Comparison of ENCODE assay signal across 8 mouse cellular contexts in genomic region chr15:7813531-7814370, GRCm38 (mm10). TPM values are rescaled to one million over a fixed set of nuclear protein-coding genes. Genes with fewer than 3 reads are reported as not detected.
A peak's percentile ranks its signal among the peaks of the same experiment; 100 is the strongest.
DNase-seq lines count a peak whose midpoint lies in the region; ATAC-seq and TF ChIP-seq lines count a peak whose summit lies in the region.

No protein-coding gene starts in this region.

- peak overlapping the region; percentile 59 for H3K4me3 ChIP-seq in embryonic facial prominence, embryonic 15.5 days (replicated peaks)
- peak overlapping the region; percentile 54 for H3K4me3 ChIP-seq in kidney, postnatal 0 days (replicated peaks; ENCODE audit: low read depth, low read length)
- peak overlapping the region; percentile 55 for H3K4me3 ChIP-seq in midbrain, postnatal 0 days (ENCODE audit: low read depth, low read length)

- no peak for TF ChIP-seq CTCF in kidney, postnatal 0 days (IDR thresholded peaks at IDR 0.05; ENCODE audit: low read depth)
- TF ChIP-seq CTCF in midbrain, postnatal 0 days (IDR thresholded peaks at IDR 0.05), result no peak

- H3K27me3 ChIP-seq in embryonic facial prominence, embryonic 15.5 days, result peaks cover 93% of the 10 kb centered on the region
- peaks cover 19% of the 10 kb centered on the region for H3K27me3 ChIP-seq in kidney, postnatal 0 days (ENCODE audit: insufficient read depth, low read length)
- H3K27me3 ChIP-seq in midbrain, postnatal 0 days (ENCODE audit: insufficient read depth, low read length), result peaks cover 71% of the 10 kb centered on the region

- peak overlapping the region; percentile 5 for H3K9ac ChIP-seq in embryonic facial prominence, embryonic 15.5 days
- H3K9ac ChIP-seq in kidney, postnatal 0 days (ENCODE audit: low read depth, low read length), result peak overlapping the region; percentile 74
- peak overlapping the region; percentile 55; the same call in 1 of the 2 replicates for H3K9ac ChIP-seq in midbrain, postnatal 0 days (replicated peaks; ENCODE audit: low read length, poor library complexity, severe bottlenecking)

- H3K4me2 ChIP-seq in embryonic facial prominence, embryonic 15.5 days (replicated peaks), result peak overlapping the region; percentile 95
- peak overlapping the region; percentile 90 for H3K4me2 ChIP-seq in kidney, postnatal 0 days (ENCODE audit: low read length)
- H3K4me2 ChIP-seq in midbrain, postnatal 0 days (ENCODE audit: low read depth, low read length, poor library complexity, severe bottlenecking), result peak overlapping the region; percentile 98

- H3K9me3 ChIP-seq in embryonic facial prominence, embryonic 15.5 days (replicated peaks), result no peaks in the 10 kb centered on the region
- H3K9me3 ChIP-seq in kidney, postnatal 0 days (replicated peaks; ENCODE audit: low read length), result no peaks in the 10 kb centered on the region
- H3K9me3 ChIP-seq in midbrain, postnatal 0 days (ENCODE audit: low read length), result no peaks in the 10 kb centered on the region

- H3K36me3 ChIP-seq in embryonic facial prominence, embryonic 15.5 days, result no peaks in the 10 kb centered on the region
- H3K36me3 ChIP-seq in kidney, postnatal 0 days (ENCODE audit: insufficient read depth, low read length), result no peaks in the 10 kb centered on the region
- H3K36me3 ChIP-seq in midbrain, postnatal 0 days (ENCODE audit: insufficient read depth, low read length), result no peaks in the 10 kb centered on the region

- ATAC-seq in embryonic facial prominence, embryonic 15.5 days (ENCODE audit: insufficient number of reproducible peaks, low FRiP score, low TSS enrichment, low read depth), result no peak
- no peak for ATAC-seq in kidney, postnatal 0 days (replicated peaks; ENCODE audit: low FRiP score, low read depth)
- ATAC-seq in midbrain, postnatal 0 days (ENCODE audit: low FRiP score), result peak; percentile 31
- ATAC-seq in monocyte, adult 5-6 weeks (replicated peaks; ENCODE audit: insufficient number of reproducible peaks, low FRiP score, low TSS enrichment, poor library complexity, severe bottlenecking), result no peak
- ATAC-seq in granulocyte monocyte progenitor cell, adult 5-6 weeks (replicated peaks; ENCODE audit: poor library complexity, severe bottlenecking), result no peak

- no peak overlapping the region for H3K27ac ChIP-seq in embryonic facial prominence, embryonic 15.5 days (replicated peaks)
- peak overlapping the region; percentile 50 for H3K27ac ChIP-seq in kidney, postnatal 0 days
- H3K27ac ChIP-seq in midbrain, postnatal 0 days (ENCODE audit: low read depth, low read length), result no peak overlapping the region

- 1% methylated on average over 42 of the region's 45 CpGs for WGBS in embryonic facial prominence, embryonic 15.5 days
- 0% methylated on average over 44 of the region's 45 CpGs for WGBS in kidney, postnatal 0 days
- under 1% methylated on average over 41 of the region's 45 CpGs for WGBS in midbrain, postnatal 0 days

- peak; percentile 58 to 59 for DNase-seq in cerebellum, postnatal 10 days
- no peak for DNase-seq in cerebellum, adult 11-12 months
- peak; percentile 64 for DNase-seq in 3134 (ENCODE audit: extremely low read depth, insufficient read length, low spot score)
- DNase-seq in kidney, postnatal 0 days (ENCODE audit: low spot score), result peak; percentile 55
- DNase-seq in midbrain, postnatal 0 days (ENCODE audit: low spot score), result no peak

- H3K4me1 ChIP-seq in embryonic facial prominence, embryonic 15.5 days, result peaks cover 58% of the 10 kb centered on the region
- H3K4me1 ChIP-seq in kidney, postnatal 0 days (replicated peaks; ENCODE audit: insufficient read depth, low read length), result peaks cover 13% of the 10 kb centered on the region; the same call in 1 of the 2 replicates
- peaks cover 17% of the 10 kb centered on the region for H3K4me1 ChIP-seq in midbrain, postnatal 0 days (ENCODE audit: insufficient read depth, low read length)

RNA-seq across cellular contexts. Expression of gene Gdnf, which starts 3.1 kb away (rescaled TPM):
- polyA plus RNA-seq in embryonic facial prominence, embryonic 15.5 days (2015; fragmentation: Nextera tagmentation; extraction: Ambion mirVana), result 1.1 and 1.3 TPM in 2 replicates
- polyA plus RNA-seq in kidney, postnatal 0 days (2015; fragmentation: Nextera tagmentation; extraction: Ambion mirVana), result 5.2 and 5.8 TPM in 2 replicates
- 0.19 and 0.71 TPM in 2 replicates for total RNA-seq in midbrain, postnatal 0 days (2014; rRNA removed)
- polyA plus RNA-seq in midbrain, postnatal 0 days (2015; fragmentation: Nextera tagmentation; extraction: Ambion mirVana), result 0.06 and 0.17 TPM in 2 replicates
- 0.32 to 0.78 TPM (median 0.57 TPM) in 3 replicates for total RNA-seq in monocyte, adult 5-6 weeks (2017)
- total RNA-seq in granulocyte monocyte progenitor cell, adult 5-6 weeks (2014; fragmentation: Nextera tagmentation), result not detected in 2 replicates
- not detected in 2 replicates for total RNA-seq in granulocyte monocyte progenitor cell, adult 5-6 weeks (2017)

Comparison
In these comparisons a context has a peak if more than half of its experiments do, and no peak if none do; other contexts are left out.
1. DNase-seq: peak in cerebellum, postnatal 10 days (2 of 2), 3134 (single experiment) and kidney, postnatal 0 days (single experiment); none in cerebellum, adult 11-12 months (single experiment) and midbrain, postnatal 0 days (single experiment).
2. H3K9ac ChIP-seq: peak in every context shown above with its lines; median percentile 74 in kidney, postnatal 0 days; 55 in midbrain, postnatal 0 days; 5 in embryonic facial prominence, embryonic 15.5 days.
3. Peak in every context shown above with its lines, with median percentiles within 50 percentile points of each other: H3K4me2 ChIP-seq and H3K4me3 ChIP-seq.